Mouse (Mus musculus) forebrain, embryonic 13.5 days (tissue): ENCODE measurements around the gene Dlg2. TPM values are rescaled to one million over a fixed set of nuclear protein-coding genes. Genes with fewer than 3 reads are reported as not detected.

ENCODE experiments used
- ATAC-seq: fragments of 200-750 bp; cut with Nextera tagmentation; 2 replicates; pipeline ENCODE4 v1.8.0; 2017
- H3K27ac ChIP-seq: fragments of 300-500 bp; sonication (generic); 2 replicates; pipeline ENCODE4 v1.5.1; 2015; ENCODE audit warnings: inconsistent platforms, mild to moderate bottlenecking, moderate library complexity
- H3K27me3 ChIP-seq: fragments of 300-500 bp; sonication (generic); 2 replicates; pipeline ENCODE4 v1.6.1; 2015; ENCODE audit warnings: mild to moderate bottlenecking, inconsistent platforms
- H3K36me3 ChIP-seq: fragments of 300-500 bp; sonication (generic); 2 replicates; pipeline ENCODE4 v1.6.1; 2015; ENCODE audit warnings: mild to moderate bottlenecking, inconsistent platforms; ENCODE audit not compliant: poor library complexity, severe bottlenecking
- H3K4me1 ChIP-seq: fragments of 300-500 bp; sonication (generic); 2 replicates; pipeline ENCODE4 v1.6.1; 2015; ENCODE audit warnings: inconsistent platforms
- H3K4me2 ChIP-seq: fragments of 300-500 bp; sonication (generic); 2 replicates; pipeline ENCODE4 v1.6.1; 2015; ENCODE audit warnings: inconsistent platforms, mild to moderate bottlenecking, moderate library complexity
- H3K4me3 ChIP-seq: fragments of 300-500 bp; sonication (generic); 2 replicates; pipeline ENCODE4 v1.5.1; 2015; ENCODE audit warnings: mild to moderate bottlenecking, inconsistent platforms
- H3K9ac ChIP-seq: fragments of 300-500 bp; sonication (generic); 2 replicates; pipeline ENCODE4 v1.6.1; 2015; ENCODE audit warnings: mild to moderate bottlenecking, inconsistent platforms
- H3K9me3 ChIP-seq: fragments of 300-500 bp; sonication (generic); replicated peaks from 2 replicates; pipeline ENCODE4 v1.6.1; 2016; ENCODE audit warnings: inconsistent platforms
- whole genome bisulfite sequencing: fragments of 180-500 bp; shearing (Covaris S2); methylation state at CpG from one replicate; pipeline ENCODE4 v1.1.7; 2015; 5-methylcytosine and 5-hydroxymethylcytosine counted together
- polyA plus RNA-seq: library from polyadenylated mRNA; unstranded; fragments of >200 nt; fragmentation: Nextera tagmentation; extraction: Ambion mirVana; gene quantifications from 2 replicates; pipeline ENCODE4 v1.2.1, GENCODE M21; 2015

The Dlg2 gene
- polyA plus RNA-seq, 1 experiment from 2014 or later = 10.1 TPM

GRCm38 (mm10) chr7:92234476-92235202 is 1758.2 kb downstream of the Dlg2 start:
- Histone ChIP-seq H3K27me3 (no peaks in the 10 kb centered on the region), H3K9ac (peak overlapping the region; percentile 60), H3K27ac (no peak overlapping the region), H3K36me3 (no peaks in the 10 kb centered on the region), H3K9me3 (no peaks in the 10 kb centered on the region), H3K4me1 (peaks cover 16% of the 10 kb centered on the region), H3K4me2 (peak overlapping the region; percentile 56), H3K4me3 (peak overlapping the region; percentile 41)
- WGBS = 40% methylated on average over 11 of the region's 11 CpGs
- peak; percentile 89 for ATAC-seq

DNA sequence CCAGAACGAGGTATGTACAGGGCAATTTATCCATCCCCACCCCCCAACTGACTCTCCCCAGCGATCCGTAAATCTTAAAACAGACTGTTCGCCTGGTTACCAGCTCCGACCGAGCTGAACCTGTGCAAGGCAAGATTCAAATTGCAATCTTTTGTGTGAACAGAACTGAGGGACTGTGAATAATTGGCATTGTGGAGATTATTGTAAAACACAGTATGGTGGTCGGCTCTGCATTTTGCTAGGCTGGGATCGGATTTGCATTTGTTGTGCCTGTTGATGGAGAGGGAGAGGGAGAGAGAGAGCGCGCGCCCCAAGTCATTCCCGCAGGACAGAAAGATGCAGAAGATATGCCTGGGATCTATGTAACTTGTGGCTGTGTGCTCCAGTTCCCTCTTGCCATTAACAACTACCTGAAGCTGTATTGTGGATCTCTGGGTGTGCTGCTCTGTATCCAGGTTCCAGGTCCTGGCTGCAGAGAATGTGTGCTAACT is 1759.1 kb downstream of the Dlg2 start:
- Histone ChIP-seq H3K27me3 (no peaks in the 10 kb centered on the region), H3K27ac (no peak overlapping the region; the same call in 1 of the 2 replicates)
- ATAC-seq = peak; percentile 51

GRCm38 (mm10) chr7:92240908-92241307 is 1764.4 kb downstream of the Dlg2 start:
- H3K36me3 ChIP-seq = no peaks in the 10 kb centered on the region
- no peak overlapping the region for H3K27ac ChIP-seq
- H3K9ac ChIP-seq = no peak overlapping the region
- no peak overlapping the region for H3K4me3 ChIP-seq
- H3K4me2 ChIP-seq = no peak overlapping the region
- H3K27me3 ChIP-seq = no peaks in the 10 kb centered on the region
- no peaks in the 10 kb centered on the region for H3K9me3 ChIP-seq
- peaks cover 4% of the 10 kb centered on the region; the same call in 1 of the 2 replicates for H3K4me1 ChIP-seq
- 100% methylated on average over 2 of the region's 2 CpGs for WGBS
- ATAC-seq = no peak

More for the DNA sequence above, 1759.1 kb downstream of the Dlg2 start:
- Histone ChIP-seq H3K9me3 (no peaks in the 10 kb centered on the region), H3K4me2 (peak overlapping the region; percentile 56), H3K9ac (peak overlapping the region; percentile 60), H3K4me1 (peaks cover 16% of the 10 kb centered on the region), H3K4me3 (peak overlapping the region; percentile 41), H3K36me3 (no peaks in the 10 kb centered on the region)
- 7% methylated on average over 12 of the region's 12 CpGs for WGBS

DNA sequence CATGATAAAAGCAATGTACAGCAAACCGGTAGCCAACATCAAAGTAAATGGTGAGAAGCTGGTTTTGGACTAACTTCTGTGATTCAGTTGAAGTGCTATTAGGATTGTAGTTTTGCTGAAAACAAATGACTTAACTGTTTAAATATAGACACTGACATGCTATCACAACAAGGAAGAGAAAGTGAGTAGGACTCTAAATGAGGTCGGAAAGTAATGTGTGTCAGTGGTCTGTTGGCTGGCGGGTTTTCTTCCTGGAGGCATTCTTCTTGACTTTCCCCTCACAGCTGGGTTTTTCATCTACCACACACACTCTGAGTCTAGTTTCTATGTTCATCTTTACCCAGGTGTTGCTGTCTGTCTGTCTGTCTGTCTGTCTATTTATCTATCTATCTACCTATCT is 1771.1 kb downstream of the Dlg2 start:
- no peak for ATAC-seq
- WGBS = 99% methylated on average over 3 of the region's 3 CpGs
- no peaks in the 10 kb centered on the region for H3K9me3 ChIP-seq

DNA sequence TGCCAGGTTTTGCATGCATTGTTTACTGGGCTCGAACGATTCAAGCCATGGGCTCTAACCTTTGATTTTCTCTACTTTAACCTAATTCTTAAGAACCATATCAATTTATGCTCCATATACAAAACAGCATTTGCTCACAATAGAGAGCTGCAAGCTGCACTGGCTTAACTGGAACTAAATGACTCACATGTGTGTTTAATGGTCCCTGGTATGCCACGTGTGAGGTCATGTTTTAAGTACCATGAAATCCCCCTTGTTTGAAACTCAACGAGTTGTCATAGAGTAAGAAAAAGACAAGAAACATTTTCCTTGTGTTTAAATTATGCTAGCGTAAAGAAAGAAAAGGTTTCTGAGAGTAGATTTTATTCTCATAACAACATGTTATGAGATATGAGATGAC is 1772.1 kb downstream of the Dlg2 start:
- ATAC-seq = no peak
- Histone ChIP-seq H3K27ac (no peak overlapping the region), H3K9me3 (no peaks in the 10 kb centered on the region), H3K9ac (no peak overlapping the region), H3K4me2 (no peak overlapping the region), H3K27me3 (no peaks in the 10 kb centered on the region), H3K36me3 (no peaks in the 10 kb centered on the region), H3K4me1 (no peaks in the 10 kb centered on the region), H3K4me3 (no peak overlapping the region)
- 86% methylated on average over 5 of the region's 5 CpGs for WGBS

More for the DNA sequence above, 1771.1 kb downstream of the Dlg2 start:
- no peak overlapping the region for H3K4me2 ChIP-seq
- H3K27me3 ChIP-seq = no peaks in the 10 kb centered on the region
- H3K4me3 ChIP-seq = no peak overlapping the region
- H3K36me3 ChIP-seq = no peaks in the 10 kb centered on the region
- no peak overlapping the region for H3K9ac ChIP-seq
- no peak overlapping the region for H3K27ac ChIP-seq
- H3K4me1 ChIP-seq = no peaks in the 10 kb centered on the region

GRCm38 (mm10) chr7:92258148-92258547 is 1781.7 kb downstream of the Dlg2 start:
- H3K27me3 ChIP-seq = no peaks in the 10 kb centered on the region
- no peak overlapping the region for H3K4me2 ChIP-seq
- 89% methylated on average over 4 of the region's 4 CpGs for WGBS
- H3K36me3 ChIP-seq = no peaks in the 10 kb centered on the region
- no peaks in the 10 kb centered on the region for H3K9me3 ChIP-seq
- no peak overlapping the region for H3K4me3 ChIP-seq
- H3K4me1 ChIP-seq = no peaks in the 10 kb centered on the region
- ATAC-seq = no peak
- no peak overlapping the region for H3K9ac ChIP-seq
- no peak overlapping the region for H3K27ac ChIP-seq

DNA sequence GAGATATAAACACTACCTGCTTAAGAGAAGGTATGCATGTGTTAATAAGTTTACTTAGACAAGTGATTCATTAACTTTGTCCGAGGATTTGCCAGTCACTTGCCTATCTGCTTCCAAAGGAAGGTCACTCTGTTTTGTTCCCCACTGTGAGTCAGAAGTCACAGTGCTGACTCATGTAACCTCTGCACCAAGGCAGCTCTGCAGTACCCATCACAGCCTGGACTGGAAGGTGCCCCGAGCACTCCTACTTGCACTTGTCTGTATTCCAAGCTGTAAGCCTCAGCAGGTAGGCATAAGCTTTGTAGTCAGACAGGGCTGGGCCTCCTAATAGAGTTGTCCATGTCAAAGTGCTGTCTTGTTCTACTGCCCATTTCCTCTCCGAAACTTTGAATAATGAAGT is 1782.2 kb downstream of the Dlg2 start:
- Histone ChIP-seq H3K4me1 (no peaks in the 10 kb centered on the region), H3K36me3 (no peaks in the 10 kb centered on the region), H3K4me3 (no peak overlapping the region), H3K27me3 (no peaks in the 10 kb centered on the region), H3K9me3 (no peaks in the 10 kb centered on the region), H3K9ac (no peak overlapping the region), H3K27ac (no peak overlapping the region), H3K4me2 (no peak overlapping the region)
- 78% methylated on average over 3 of the region's 3 CpGs for WGBS
- ATAC-seq = no peak

- 73% methylated on average over 3 of the region's 3 CpGs for WGBS
- Histone ChIP-seq H3K27ac (no peak overlapping the region), H3K4me2 (no peak overlapping the region), H3K4me1 (peaks cover 4% of the 10 kb centered on the region; the same call in 1 of the 2 replicates), H3K9me3 (no peaks in the 10 kb centered on the region), H3K27me3 (no peaks in the 10 kb centered on the region), H3K4me3 (no peak overlapping the region), H3K9ac (no peak overlapping the region), H3K36me3 (no peaks in the 10 kb centered on the region)
- ATAC-seq = peak; percentile 77
These were observed 1787.9 kb downstream of the Dlg2 start for GRCm38 (mm10) chr7:92264325-92264724.

DNA sequence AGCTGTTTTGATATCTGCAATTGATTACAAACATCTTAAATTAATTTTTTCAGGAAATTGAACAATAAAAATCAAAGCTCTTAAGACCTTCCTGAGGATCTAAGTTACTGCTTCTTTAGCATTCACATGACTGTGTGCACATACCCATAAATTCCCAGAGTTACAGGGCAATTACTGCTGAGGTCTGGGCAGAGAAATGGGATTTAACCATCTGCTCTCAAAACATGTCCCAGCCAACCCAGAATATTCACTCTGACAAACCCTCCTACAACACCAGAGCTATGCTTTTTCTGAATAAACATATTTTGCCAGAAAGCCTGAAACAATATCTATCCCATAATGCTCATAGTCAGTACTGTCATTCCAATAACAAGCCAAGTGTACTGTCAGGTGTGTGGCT is 1788.5 kb downstream of the Dlg2 start:
- H3K27me3 ChIP-seq = no peaks in the 10 kb centered on the region
- no peak overlapping the region for H3K4me3 ChIP-seq
- H3K27ac ChIP-seq = no peak overlapping the region
- no peak overlapping the region for H3K9ac ChIP-seq
- no peak overlapping the region for H3K4me2 ChIP-seq
- no peaks in the 10 kb centered on the region for H3K9me3 ChIP-seq
- H3K4me1 ChIP-seq = peaks cover 4% of the 10 kb centered on the region; the same call in 1 of the 2 replicates
- peak; percentile 75; the same call in 1 of the 2 replicates for ATAC-seq
- H3K36me3 ChIP-seq = no peaks in the 10 kb centered on the region

DNA sequence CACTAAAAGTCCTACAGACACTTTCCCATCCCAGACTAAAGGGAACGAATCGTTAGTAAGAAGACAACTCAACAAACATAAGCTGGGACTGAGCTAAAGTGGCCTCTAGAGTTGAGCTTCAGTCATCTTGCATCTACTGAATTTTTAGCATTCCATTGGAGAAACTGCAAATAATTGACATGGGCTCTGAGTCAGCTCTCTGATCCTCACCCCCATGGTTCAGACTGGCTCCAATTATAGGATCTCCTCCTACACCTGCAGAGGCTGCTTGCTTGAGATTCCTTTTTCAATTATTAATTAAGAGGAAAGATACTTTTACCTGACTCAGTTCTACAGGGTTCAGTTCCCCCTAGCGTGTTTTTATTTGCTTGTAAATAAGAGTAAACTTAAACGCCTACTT is 1798.9 kb downstream of the Dlg2 start:
- Histone ChIP-seq H3K36me3 (no peaks in the 10 kb centered on the region), H3K9me3 (no peaks in the 10 kb centered on the region), H3K27ac (no peak overlapping the region), H3K4me3 (no peak overlapping the region), H3K27me3 (no peaks in the 10 kb centered on the region), H3K9ac (no peak overlapping the region), H3K4me1 (peaks cover 3% of the 10 kb centered on the region; the same call in 1 of the 2 replicates), H3K4me2 (no peak overlapping the region)
- 85% methylated on average over 4 of the region's 4 CpGs for WGBS
- ATAC-seq = no peak

- Histone ChIP-seq H3K9ac (no peak overlapping the region), H3K4me1 (peaks cover 3% of the 10 kb centered on the region; the same call in 1 of the 2 replicates), H3K27ac (no peak overlapping the region), H3K27me3 (no peaks in the 10 kb centered on the region), H3K9me3 (no peaks in the 10 kb centered on the region), H3K4me3 (no peak overlapping the region), H3K36me3 (no peaks in the 10 kb centered on the region), H3K4me2 (no peak overlapping the region)
- peak; percentile 75 for ATAC-seq
- 64% methylated on average over 4 of the region's 4 CpGs for WGBS
These were observed 1801.2 kb downstream of the Dlg2 start for GRCm38 (mm10) chr7:92277629-92278028.

GRCm38 (mm10) chr7:92280925-92281324 is 1804.5 kb downstream of the Dlg2 start:
- 39% methylated on average over 7 of the region's 7 CpGs for WGBS
- H3K36me3 ChIP-seq = no peaks in the 10 kb centered on the region
- ATAC-seq = no peak
- H3K9me3 ChIP-seq = no peaks in the 10 kb centered on the region
- H3K9ac ChIP-seq = no peak overlapping the region
- peaks cover 10% of the 10 kb centered on the region; the same call in 1 of the 2 replicates for H3K4me1 ChIP-seq
- no peak overlapping the region for H3K4me2 ChIP-seq
- no peaks in the 10 kb centered on the region for H3K27me3 ChIP-seq
- H3K4me3 ChIP-seq = no peak overlapping the region
- H3K27ac ChIP-seq = no peak overlapping the region
